Mouse (Mus musculus) limb, embryonic 11.5 days (tissue): ENCODE data around the gene Dnase1l3. TPM values are rescaled to one million over a fixed set of nuclear protein-coding genes. Genes with fewer than 3 reads are reported as not detected.

Experiments
- ATAC-seq: fragments of 200-750 bp; cut with Nextera tagmentation; 2 replicates; pipeline ENCODE4 v1.8.0; 2017; ENCODE audit warnings: low read depth; ENCODE audit not compliant: insufficient number of reproducible peaks, low FRiP score, low TSS enrichment
- DNase-seq: peaks from one replicate; pipeline ENCODE4 v3.0.0-alpha.2; 2015; ENCODE audit warnings: low spot score
- H3K27ac ChIP-seq: fragments of 300-500 bp; sonication (generic); replicated peaks from 2 replicates; pipeline ENCODE4 v1.5.1; 2014; ENCODE audit warnings: low read depth, mild to moderate bottlenecking, low read length
- H3K27me3 ChIP-seq: fragments of 300-500 bp; sonication (generic); 2 replicates; pipeline ENCODE4 v1.6.1; 2014; ENCODE audit warnings: mild to moderate bottlenecking, low read length, mixed read lengths; ENCODE audit not compliant: control insufficient read depth, insufficient read depth
- H3K36me3 ChIP-seq: fragments of 300-500 bp; sonication (generic); 2 replicates; pipeline ENCODE4 v1.6.1; 2014; ENCODE audit warnings: mild to moderate bottlenecking, low read length, moderate library complexity, mixed read lengths; ENCODE audit not compliant: control insufficient read depth, insufficient read depth
- H3K4me1 ChIP-seq: fragments of 300-500 bp; sonication (generic); 2 replicates; pipeline ENCODE4 v1.6.1; 2014; ENCODE audit warnings: low read length, mixed read lengths; ENCODE audit not compliant: control insufficient read depth, insufficient read depth
- H3K4me2 ChIP-seq: fragments of 300-500 bp; sonication (generic); 2 replicates; pipeline ENCODE4 v1.6.1; 2014; ENCODE audit warnings: low read depth, mild to moderate bottlenecking, moderate library complexity; ENCODE audit not compliant: severe bottlenecking
- H3K4me3 ChIP-seq: fragments of 300-500 bp; sonication (generic); 2 replicates; pipeline ENCODE4 v1.5.1; 2014; ENCODE audit warnings: low read depth, low read length
- H3K9ac ChIP-seq: fragments of 300-500 bp; sonication (generic); 2 replicates; pipeline ENCODE4 v1.6.1; 2014; ENCODE audit warnings: mild to moderate bottlenecking, low read length
- H3K9me3 ChIP-seq: fragments of 300-500 bp; sonication (generic); 2 replicates; pipeline ENCODE4 v1.6.1; 2016; ENCODE audit warnings: low read length; ENCODE audit not compliant: control insufficient read depth
- WGBS: fragments of 180-500 bp; shearing (Covaris S2); extraction: QIAGEN DNeasy Blood & Tissue Kit; methylation state at CpG from one replicate; pipeline ENCODE4 v1.1.7; 2014; 5-methylcytosine and 5-hydroxymethylcytosine counted together
- polyA plus RNA-seq: library from polyadenylated mRNA; unstranded; fragments of >200 nt; fragmentation: Nextera tagmentation; extraction: Ambion mirVana; gene quantifications from 2 replicates; pipeline ENCODE4 v1.2.1, GENCODE M21; 2014

Dnase1l3 gene
- polyA plus RNA-seq, 1 experiment from 2014 or later = 0.04 TPM

DNA sequence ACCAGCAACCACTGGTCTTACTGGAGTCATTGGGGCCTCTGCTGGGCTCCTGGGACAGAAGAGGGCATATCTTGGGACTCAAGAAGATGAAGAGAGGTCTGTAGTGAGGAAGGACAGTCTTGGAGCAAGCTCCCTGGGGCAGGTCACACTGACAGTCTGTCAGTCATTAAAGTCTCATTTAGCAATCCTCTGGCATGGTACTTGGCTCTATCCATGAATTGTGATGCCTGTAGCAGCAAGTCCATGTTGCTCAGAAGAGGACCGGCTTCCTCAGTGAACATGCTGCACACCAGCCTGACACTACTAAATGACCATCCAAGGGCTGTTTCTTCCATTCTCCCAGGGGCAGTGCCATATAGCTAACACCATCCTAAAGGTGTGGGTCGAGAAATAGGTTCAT, 31.7 kb downstream of the Dnase1l3 start:
- H3K4me3 ChIP-seq = no peak overlapping the region
- H3K4me1 ChIP-seq = peaks cover 2% of the 10 kb centered on the region; the same call in 1 of the 2 replicates
- no peaks in the 10 kb centered on the region for H3K36me3 ChIP-seq
- no peaks in the 10 kb centered on the region for H3K27me3 ChIP-seq
- no peaks in the 10 kb centered on the region for H3K9me3 ChIP-seq
- no peak overlapping the region for H3K4me2 ChIP-seq
- no peak overlapping the region for H3K9ac ChIP-seq
- ATAC-seq = no peak
- DNase-seq = no peak
- WGBS = 83% methylated on average over 2 of the region's 2 CpGs
- H3K27ac ChIP-seq = no peak overlapping the region

DNA sequence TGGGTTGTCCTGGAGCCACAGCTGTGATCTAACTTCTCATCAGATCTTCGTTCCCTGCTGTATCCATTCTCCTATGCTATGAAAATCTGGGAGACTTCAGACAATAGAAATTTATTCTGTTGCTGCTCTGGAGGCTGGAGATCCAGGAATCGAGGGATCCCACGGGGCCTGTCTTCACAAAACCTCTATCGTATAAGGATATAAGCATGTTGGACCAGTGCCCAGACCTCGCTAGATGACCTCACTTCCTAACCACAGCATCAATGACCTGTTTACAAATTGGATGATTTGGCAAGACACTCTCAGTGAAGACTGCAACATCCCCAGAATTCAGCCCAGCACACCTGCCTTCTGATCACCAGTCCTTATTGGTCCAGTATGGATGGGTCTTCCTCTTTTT, 32.7 kb downstream of the Dnase1l3 start:
- H3K9me3 ChIP-seq = no peaks in the 10 kb centered on the region
- H3K36me3 ChIP-seq = no peaks in the 10 kb centered on the region
- WGBS = 89% methylated on average over 5 of the region's 5 CpGs
- H3K27ac ChIP-seq = no peak overlapping the region
- H3K4me3 ChIP-seq = no peak overlapping the region
- no peak overlapping the region for H3K4me2 ChIP-seq
- DNase-seq (no peak), ATAC-seq (no peak)
- no peaks in the 10 kb centered on the region for H3K27me3 ChIP-seq
- H3K4me1 ChIP-seq = peaks cover 2% of the 10 kb centered on the region; the same call in 1 of the 2 replicates
- H3K9ac ChIP-seq = no peak overlapping the region

- WGBS = 50% methylated on average over 11 of the region's 11 CpGs
- Histone ChIP-seq H3K27ac (no peak overlapping the region), H3K27me3 (no peaks in the 10 kb centered on the region), H3K4me3 (no peak overlapping the region), H3K9me3 (no peaks in the 10 kb centered on the region), H3K4me1 (peaks cover 2% of the 10 kb centered on the region; the same call in 1 of the 2 replicates), H3K9ac (no peak overlapping the region), H3K4me2 (no peak overlapping the region), H3K36me3 (no peaks in the 10 kb centered on the region)
- no peak for ATAC-seq
- DNase-seq = peak; percentile 57
These were observed 33.8 kb downstream of the Dnase1l3 start for GRCm38 (mm10) chr14:7960616-7961015.

DNA sequence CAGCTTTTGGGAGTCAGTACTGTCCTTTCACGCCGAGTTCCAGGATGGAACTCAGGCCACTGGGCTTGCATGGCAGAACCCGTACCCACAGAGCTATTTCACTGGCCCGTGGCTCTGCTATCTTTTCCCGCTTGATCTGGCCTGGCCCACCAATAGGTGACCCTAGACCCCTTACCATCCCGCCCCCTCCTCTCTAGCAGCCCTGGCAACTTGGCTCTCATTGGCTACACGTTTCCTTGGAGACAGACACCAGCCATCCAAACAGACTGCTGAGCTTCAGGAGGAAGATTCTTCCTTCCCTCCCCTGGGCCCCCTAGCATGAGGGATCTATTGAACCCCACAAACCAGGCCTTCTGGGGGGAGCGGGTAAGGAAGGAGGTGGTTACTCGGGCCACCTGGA, 37.3 kb downstream of the Dnase1l3 start, which contains the start of gene Gm45521:
Gene Gm45521, plus strand, starts transcription at position 240 of the 400 bp plus-strand sequence.
- H3K9ac ChIP-seq = 0 out of 2 replicates have a peak within 1 kb of the TSS, but pooled peaks have one; percentile 12
- H3K36me3 ChIP-seq = no peaks in the 10 kb centered on the region
- no peak within 1 kb of the TSS for H3K27ac ChIP-seq
- 0 out of 2 replicates have a peak, but pooled peaks cover 9% of the 10 kb centered on the region for H3K4me1 ChIP-seq
- ATAC-seq (no peak), DNase-seq (no peak)
- H3K4me2 ChIP-seq = no peak within 1 kb of the TSS
- WGBS = 54% methylated on average over 9 of the region's 9 CpGs
- H3K27me3 ChIP-seq = no peaks in the 10 kb centered on the region
- no peak within 1 kb of the TSS for H3K4me3 ChIP-seq
- H3K9me3 ChIP-seq = no peaks in the 10 kb centered on the region

- no peaks in the 10 kb centered on the region for H3K27me3 ChIP-seq
- ATAC-seq (no peak), DNase-seq (no peak)
- no peak overlapping the region for H3K4me3 ChIP-seq
- 0 out of 2 replicates have a peak, but pooled peaks cover 9% of the 10 kb centered on the region for H3K4me1 ChIP-seq
- H3K4me2 ChIP-seq = no peak overlapping the region
- H3K9me3 ChIP-seq = no peaks in the 10 kb centered on the region
- H3K9ac ChIP-seq = no peak overlapping the region
- 83% methylated on average over 10 of the region's 10 CpGs for WGBS
- H3K36me3 ChIP-seq = no peaks in the 10 kb centered on the region
- no peak overlapping the region for H3K27ac ChIP-seq
These were observed 37.9 kb downstream of the Dnase1l3 start for GRCm38 (mm10) chr14:7956427-7956826.

- Histone ChIP-seq H3K27me3 (no peaks in the 10 kb centered on the region), H3K36me3 (peaks cover 7% of the 10 kb centered on the region), H3K4me2 (no peak overlapping the region), H3K4me3 (no peak overlapping the region), H3K4me1 (0 out of 2 replicates have a peak, but pooled peaks cover 9% of the 10 kb centered on the region), H3K9ac (no peak overlapping the region), H3K9me3 (no peaks in the 10 kb centered on the region), H3K27ac (no peak overlapping the region)
- DNase-seq = no peak
- WGBS = 40% methylated on average over 6 of the region's 6 CpGs
- ATAC-seq = no peak
These were observed 40.3 kb downstream of the Dnase1l3 start for GRCm38 (mm10) chr14:7954071-7954471.

GRCm38 (mm10) chr14:7952610-7953254, 41.6 kb downstream of the Dnase1l3 start:
- WGBS = 18% methylated on average over 12 of the region's 12 CpGs
- ATAC-seq = no peak
- Histone ChIP-seq H3K4me1 (0 out of 2 replicates have a peak, but pooled peaks cover 9% of the 10 kb centered on the region), H3K27ac (no peak overlapping the region; the same call in 1 of the 2 replicates), H3K4me3 (no peak overlapping the region), H3K4me2 (no peak overlapping the region), H3K9me3 (no peaks in the 10 kb centered on the region), H3K36me3 (peaks cover 7% of the 10 kb centered on the region), H3K27me3 (no peaks in the 10 kb centered on the region), H3K9ac (no peak overlapping the region)
- DNase-seq = peak; percentile 57

DNA sequence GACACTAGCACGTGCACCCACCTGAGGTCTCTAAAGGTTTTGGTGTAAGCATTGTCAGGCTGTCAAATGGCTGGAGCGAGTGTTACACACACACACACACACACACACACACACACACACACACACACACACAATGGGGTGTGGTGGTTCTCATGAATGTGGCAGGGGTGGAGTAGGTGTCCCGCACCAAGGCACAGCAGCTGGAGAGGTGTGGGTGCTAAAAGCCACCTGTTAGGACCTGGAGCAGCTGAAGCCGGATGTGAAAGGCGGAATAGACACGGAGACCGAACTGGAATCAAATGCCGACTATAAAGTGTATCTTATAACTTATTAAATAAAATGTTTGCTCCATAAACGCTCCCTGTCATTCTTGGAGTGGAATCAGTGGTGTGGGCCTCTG, 43.1 kb downstream of the Dnase1l3 start:
- no peak for DNase-seq
- 93% methylated on average over 9 of the region's 9 CpGs for WGBS

More for the DNA sequence above, 43.1 kb downstream of the Dnase1l3 start:
- Histone ChIP-seq H3K4me3 (no peak overlapping the region), H3K36me3 (peaks cover 7% of the 10 kb centered on the region), H3K9me3 (no peaks in the 10 kb centered on the region), H3K4me1 (0 out of 2 replicates have a peak, but pooled peaks cover 9% of the 10 kb centered on the region), H3K4me2 (no peak overlapping the region), H3K9ac (no peak overlapping the region), H3K27ac (no peak overlapping the region), H3K27me3 (no peaks in the 10 kb centered on the region)
- no peak for ATAC-seq
